Mouse (Mus musculus): ENCODE results near the gene Mrgpra3. TPM values are rescaled to one million over a fixed set of nuclear protein-coding genes. Genes with fewer than 3 reads are reported as not detected.

The Mrgpra3 gene
- not detected in 2 replicates for polyA plus RNA-seq (2015; fragmentation: Nextera tagmentation; extraction: Ambion mirVana)

DNA sequence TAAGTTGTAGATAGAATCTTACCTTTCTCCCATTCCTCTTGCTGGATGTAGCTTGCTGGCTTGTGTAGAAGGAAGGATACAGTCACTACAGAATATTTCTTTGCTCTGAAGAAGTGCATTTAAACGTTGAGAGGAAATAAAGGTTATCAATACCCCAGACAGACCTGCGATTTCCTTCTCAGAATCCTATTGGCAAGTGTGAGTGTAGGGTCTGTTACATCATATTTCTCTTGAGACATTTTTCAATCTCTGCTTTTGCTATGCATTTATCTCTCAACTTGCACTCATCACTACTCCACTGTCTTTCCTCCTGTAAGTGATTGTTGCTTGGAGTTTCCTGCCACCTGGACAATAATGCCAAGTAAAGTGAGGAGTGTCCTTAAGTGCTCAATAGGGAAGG is at the start of gene Mrgpra3:
TSS of gene Mrgpra3 (minus strand) at position 101 of the 400 bp plus-strand sequence.
- WGBS, result 51% methylated on average over 2 of the region's 2 CpGs

More for the DNA sequence above, at the start of gene Mrgpra3:
- H3K27me3 ChIP-seq (ENCODE audit: control insufficient read depth, insufficient read depth, low read depth, low read length), result no peaks in the 10 kb centered on the region
- no peak within 1 kb of the TSS for H3K4me2 ChIP-seq (ENCODE audit: low read depth, low read length)
- no peaks in the 10 kb centered on the region for H3K36me3 ChIP-seq (ENCODE audit: control insufficient read depth, insufficient read depth, low read length)
- no peak within 1 kb of the TSS for H3K9ac ChIP-seq (ENCODE audit: low read length)
- H3K27ac ChIP-seq (ENCODE audit: low read length), result no peak within 1 kb of the TSS
- H3K4me3 ChIP-seq (ENCODE audit: low read length), result no peak within 1 kb of the TSS
- no peaks in the 10 kb centered on the region for H3K4me1 ChIP-seq (replicated peaks; ENCODE audit: control insufficient read depth, insufficient read depth, low read length)
- no peak for ATAC-seq (ENCODE audit: low read depth)
- no peaks in the 10 kb centered on the region; the same call in 1 of the 2 replicates for H3K9me3 ChIP-seq (ENCODE audit: control insufficient read depth, low read length)

Other genes starting within 250 kb of the Mrgpra3 start
- gene Mrgpra1, start 247.1 kb downstream of the Mrgpra3 start, polyA plus RNA-seq (2015; fragmentation: Nextera tagmentation; extraction: Ambion mirVana), result not detected in 2 replicates
- gene Mrgpra2a, start 149.2 kb downstream of the Mrgpra3 start, polyA plus RNA-seq (2015; fragmentation: Nextera tagmentation; extraction: Ambion mirVana), result not detected in 2 replicates
- gene Mrgpra2b, start 72.5 kb downstream of the Mrgpra3 start, polyA plus RNA-seq (2015; fragmentation: Nextera tagmentation; extraction: Ambion mirVana), result not detected in 2 replicates